Mouse (Mus musculus): Measurements from ENCODE around the gene Gm6793. TPM values are rescaled to one million over a fixed set of nuclear protein-coding genes. Genes with fewer than 3 reads are reported as not detected.

Gm6793 gene
- polyA plus RNA-seq, 1 experiment from 2014 or later = 0.54 TPM

DNA sequence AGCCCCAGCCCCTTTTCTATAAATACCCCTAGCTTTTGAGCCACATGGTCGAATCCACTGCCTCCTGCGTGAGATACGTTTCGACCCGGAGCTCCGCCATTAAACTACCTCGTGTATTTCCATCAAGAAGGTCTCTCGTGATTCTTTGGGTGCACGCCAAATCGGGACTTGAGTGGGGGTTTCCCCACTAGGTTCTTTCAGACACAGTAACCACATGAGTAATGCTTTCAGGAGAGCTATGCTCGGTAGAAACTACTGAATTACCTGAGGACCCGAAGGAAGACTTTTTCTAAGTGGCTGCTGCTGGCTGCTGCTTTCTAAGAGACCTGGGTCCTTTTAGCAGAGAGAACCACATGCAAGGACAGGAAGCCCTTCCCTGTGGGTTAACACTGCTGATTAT lies 40.7 kb downstream of the Gm6793 start:
- H3K4me2 ChIP-seq (ENCODE audit: low read depth, low read length) = no peak overlapping the region
- no peak for ATAC-seq
- no peak overlapping the region for H3K9ac ChIP-seq (ENCODE audit: low read depth, low read length)
- no peaks in the 10 kb centered on the region for H3K9me3 ChIP-seq (ENCODE audit: control insufficient read depth, low read length)
- no peaks in the 10 kb centered on the region for H3K4me1 ChIP-seq (ENCODE audit: control insufficient read depth, insufficient read depth, low read length)
- H3K4me3 ChIP-seq (ENCODE audit: low read length) = no peak overlapping the region
- peaks cover 2% of the 10 kb centered on the region; the same call in 1 of the 2 replicates for H3K36me3 ChIP-seq (ENCODE audit: control insufficient read depth, insufficient read depth, low read length)
- WGBS = 97% methylated on average over 12 of the region's 12 CpGs
- H3K27me3 ChIP-seq (replicated peaks; ENCODE audit: control insufficient read depth, insufficient read depth, low read length) = no peaks in the 10 kb centered on the region
- H3K27ac ChIP-seq (ENCODE audit: low read length) = no peak overlapping the region

DNA sequence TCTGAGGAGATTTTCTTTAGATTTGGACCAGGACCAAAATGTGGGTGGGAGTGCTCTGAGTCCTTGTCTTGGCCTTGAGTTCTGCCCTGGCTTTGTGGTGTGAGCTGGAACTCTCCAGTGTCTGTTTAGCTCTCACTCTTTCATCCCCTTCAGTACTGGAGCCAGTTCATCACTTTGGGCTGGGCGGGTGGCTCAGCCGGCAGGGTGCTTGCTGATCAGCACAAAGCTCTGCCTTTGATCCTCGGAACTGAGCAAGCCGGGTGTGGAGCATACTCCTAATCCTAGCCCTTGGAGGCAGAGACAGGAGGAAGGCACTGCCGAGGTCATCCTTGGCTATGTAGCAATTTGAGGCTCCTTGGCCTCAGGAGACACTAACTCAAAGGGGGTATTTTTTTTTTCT lies 45.8 kb downstream of the Gm6793 start:
- Histone ChIP-seq H3K4me3 (ENCODE audit: low read length) (no peak overlapping the region), H3K9me3 (ENCODE audit: control insufficient read depth, low read length) (no peaks in the 10 kb centered on the region), H3K36me3 (ENCODE audit: control insufficient read depth, insufficient read depth, low read length) (no peaks in the 10 kb centered on the region), H3K4me1 (ENCODE audit: control insufficient read depth, insufficient read depth, low read length) (no peaks in the 10 kb centered on the region), H3K9ac (ENCODE audit: low read depth, low read length) (no peak overlapping the region), H3K27ac (ENCODE audit: low read length) (no peak overlapping the region), H3K4me2 (ENCODE audit: low read depth, low read length) (no peak overlapping the region), H3K27me3 (replicated peaks; ENCODE audit: control insufficient read depth, insufficient read depth, low read length) (no peaks in the 10 kb centered on the region)
- ATAC-seq = no peak
- 55% methylated on average over 5 of the region's 5 CpGs for WGBS

DNA sequence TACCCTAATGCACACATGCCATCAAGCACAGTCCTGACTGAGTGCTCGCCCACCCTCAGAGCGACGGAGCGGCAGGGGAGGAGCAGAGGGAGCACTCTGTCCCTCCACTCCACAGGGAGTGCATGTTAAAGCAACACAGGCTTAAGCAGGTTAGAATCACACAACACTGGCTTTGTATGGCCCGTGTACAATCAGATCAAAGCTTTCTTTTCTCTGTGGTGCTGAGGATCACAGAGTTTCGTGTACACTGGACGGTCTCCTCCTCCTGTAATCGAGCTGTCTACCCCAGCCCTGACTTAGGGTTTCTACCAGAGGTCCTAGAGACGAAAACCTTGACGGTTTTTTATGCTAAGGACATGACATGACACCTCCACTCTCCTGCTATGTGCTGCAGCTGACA lies 46.3 kb downstream of the Gm6793 start:
- H3K9ac ChIP-seq (ENCODE audit: low read depth, low read length) = no peak overlapping the region

DNA sequence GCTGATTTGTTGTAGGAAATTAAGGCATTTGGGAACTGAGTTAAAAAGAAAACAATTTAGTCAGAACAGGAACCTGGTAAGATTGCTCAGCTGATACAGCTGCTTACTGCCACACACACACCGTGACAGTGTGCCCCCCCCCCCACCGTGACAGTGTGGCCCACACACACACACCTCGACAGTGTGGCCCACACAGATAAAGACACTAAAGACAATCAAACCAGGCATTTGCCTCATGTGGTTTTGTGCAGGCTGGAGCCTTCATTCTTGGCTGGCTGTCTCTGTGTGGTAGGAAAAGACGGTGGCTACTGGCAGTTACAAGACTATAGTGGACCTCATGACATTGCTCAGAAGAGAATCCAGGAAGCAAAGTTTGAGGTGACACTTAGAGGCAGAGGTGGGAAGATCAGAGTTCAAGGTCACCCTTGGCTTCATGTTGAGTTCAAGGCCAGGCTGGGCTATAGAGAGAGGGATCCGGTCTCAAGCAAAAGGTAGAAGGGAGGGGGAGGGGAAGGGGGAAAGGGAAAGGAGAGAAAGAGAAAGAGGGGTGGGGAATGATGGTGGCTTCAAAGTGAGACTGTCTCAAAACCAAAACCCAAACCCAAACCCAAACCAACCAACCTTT lies 47.5 kb downstream of the Gm6793 start:
- Histone ChIP-seq H3K36me3 (ENCODE audit: control insufficient read depth, insufficient read depth, low read length) (no peaks in the 10 kb centered on the region), H3K27ac (ENCODE audit: low read length) (no peak overlapping the region), H3K9ac (ENCODE audit: low read depth, low read length) (no peak overlapping the region), H3K4me2 (ENCODE audit: low read depth, low read length) (no peak overlapping the region), H3K27me3 (replicated peaks; ENCODE audit: control insufficient read depth, insufficient read depth, low read length) (no peaks in the 10 kb centered on the region), H3K4me1 (ENCODE audit: control insufficient read depth, insufficient read depth, low read length) (no peaks in the 10 kb centered on the region), H3K9me3 (ENCODE audit: control insufficient read depth, low read length) (no peaks in the 10 kb centered on the region), H3K4me3 (ENCODE audit: low read length) (no peak overlapping the region)
- WGBS = 85% methylated on average over 5 of the region's 5 CpGs
- no peak for ATAC-seq

More for the DNA sequence above, 46.3 kb downstream of the Gm6793 start:
- ATAC-seq = no peak
- H3K36me3 ChIP-seq (ENCODE audit: control insufficient read depth, insufficient read depth, low read length) = no peaks in the 10 kb centered on the region
- no peaks in the 10 kb centered on the region for H3K27me3 ChIP-seq (replicated peaks; ENCODE audit: control insufficient read depth, insufficient read depth, low read length)
- H3K9me3 ChIP-seq (ENCODE audit: control insufficient read depth, low read length) = no peaks in the 10 kb centered on the region
- WGBS = 86% methylated on average over 10 of the region's 10 CpGs
- no peak overlapping the region for H3K4me2 ChIP-seq (ENCODE audit: low read depth, low read length)
- no peak overlapping the region for H3K4me3 ChIP-seq (ENCODE audit: low read length)
- no peaks in the 10 kb centered on the region for H3K4me1 ChIP-seq (ENCODE audit: control insufficient read depth, insufficient read depth, low read length)
- no peak overlapping the region for H3K27ac ChIP-seq (ENCODE audit: low read length)

DNA sequence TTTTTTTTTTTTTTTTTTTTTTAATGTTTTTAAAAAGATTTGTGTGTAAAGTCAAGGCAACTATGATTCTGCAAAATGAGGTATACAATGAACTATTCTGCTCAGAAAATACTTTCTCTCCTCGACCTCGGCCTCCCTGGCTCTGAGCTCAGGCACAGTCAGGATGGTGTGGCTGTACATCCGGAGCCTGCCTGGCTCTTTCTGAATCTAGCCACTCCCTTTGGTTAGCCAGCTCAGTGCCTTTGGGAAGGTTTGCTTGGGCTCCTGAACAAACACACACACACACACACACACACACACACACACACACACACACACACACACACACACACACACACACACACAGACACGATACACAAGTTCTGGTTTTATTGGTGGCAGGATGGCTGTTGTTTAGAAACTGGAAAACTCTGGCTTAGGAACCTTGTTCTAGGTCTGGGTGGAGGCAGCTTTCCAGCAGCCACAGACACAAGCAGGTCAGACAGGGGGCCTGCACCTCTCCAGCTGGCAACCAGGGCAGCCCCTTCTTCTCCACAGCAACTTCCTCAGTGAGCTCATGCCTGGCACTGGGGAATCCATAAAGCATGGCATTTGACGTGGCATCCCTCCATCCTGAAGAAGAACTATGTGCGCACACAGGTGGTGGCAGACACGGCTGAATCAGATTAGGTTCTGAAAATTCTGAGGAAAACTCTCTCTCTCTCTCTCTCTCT lies 49.8 kb downstream of the Gm6793 start:
- no peak overlapping the region for H3K9ac ChIP-seq (ENCODE audit: low read depth, low read length)
- H3K27me3 ChIP-seq (replicated peaks; ENCODE audit: control insufficient read depth, insufficient read depth, low read length) = no peaks in the 10 kb centered on the region
- 61% methylated on average over 7 of the region's 7 CpGs for WGBS
- no peak for ATAC-seq
- H3K4me3 ChIP-seq (ENCODE audit: low read length) = no peak overlapping the region
- H3K27ac ChIP-seq (ENCODE audit: low read length) = no peak overlapping the region
- no peaks in the 10 kb centered on the region for H3K9me3 ChIP-seq (ENCODE audit: control insufficient read depth, low read length)
- H3K4me1 ChIP-seq (ENCODE audit: control insufficient read depth, insufficient read depth, low read length) = no peaks in the 10 kb centered on the region
- no peak overlapping the region for H3K4me2 ChIP-seq (ENCODE audit: low read depth, low read length)
- H3K36me3 ChIP-seq (ENCODE audit: control insufficient read depth, insufficient read depth, low read length) = no peaks in the 10 kb centered on the region

DNA sequence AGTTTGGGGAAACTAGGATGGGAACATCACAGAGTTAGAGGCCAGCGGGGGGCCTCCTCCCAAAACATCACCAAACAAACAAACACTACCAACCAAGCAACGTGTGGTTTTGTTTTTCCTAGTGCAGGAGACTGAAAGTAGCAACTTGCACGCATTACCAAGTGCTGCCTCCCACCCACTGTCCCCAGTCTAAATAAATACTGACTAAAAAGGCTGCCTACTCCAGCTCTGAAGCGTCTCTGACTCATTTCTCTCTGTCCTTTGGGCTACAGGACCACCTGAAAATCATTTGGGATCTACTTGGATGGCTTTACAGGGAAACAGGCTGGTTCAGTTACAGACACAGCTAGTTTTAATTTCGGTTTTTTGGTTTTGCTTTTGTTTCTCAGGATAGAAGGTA lies 50.5 kb downstream of the Gm6793 start:
- no peak overlapping the region for H3K4me2 ChIP-seq (ENCODE audit: low read depth, low read length)
- H3K27ac ChIP-seq (ENCODE audit: low read length) = no peak overlapping the region
- H3K4me3 ChIP-seq (ENCODE audit: low read length) = no peak overlapping the region
- no peak overlapping the region for H3K9ac ChIP-seq (ENCODE audit: low read depth, low read length)
- H3K4me1 ChIP-seq (ENCODE audit: control insufficient read depth, insufficient read depth, low read length) = no peaks in the 10 kb centered on the region
- H3K27me3 ChIP-seq (replicated peaks; ENCODE audit: control insufficient read depth, insufficient read depth, low read length) = no peaks in the 10 kb centered on the region
- no peaks in the 10 kb centered on the region for H3K9me3 ChIP-seq (ENCODE audit: control insufficient read depth, low read length)
- no peaks in the 10 kb centered on the region for H3K36me3 ChIP-seq (ENCODE audit: control insufficient read depth, insufficient read depth, low read length)
- ATAC-seq = no peak
- 59% methylated on average over 5 of the region's 5 CpGs for WGBS

DNA sequence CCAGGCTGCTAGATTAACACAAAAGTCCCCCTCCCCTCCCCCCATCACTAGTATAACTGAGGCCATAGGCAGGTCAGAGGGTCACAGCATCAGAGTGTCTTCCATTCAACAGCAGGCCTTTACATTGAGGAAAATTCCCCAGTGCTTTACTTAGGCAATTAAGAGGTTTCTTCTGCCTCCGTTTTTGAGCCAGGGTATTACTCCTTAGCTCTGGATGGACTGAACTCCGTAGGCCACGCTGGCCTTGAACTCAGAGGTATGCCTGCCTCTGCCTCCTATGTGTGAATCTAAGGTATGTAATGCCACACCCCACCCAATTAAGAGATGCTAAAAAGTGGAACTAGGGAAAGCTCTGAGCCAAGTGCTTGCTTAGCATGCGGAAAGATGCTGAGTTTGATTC lies 51.3 kb downstream of the Gm6793 start:
- no peaks in the 10 kb centered on the region for H3K36me3 ChIP-seq (ENCODE audit: control insufficient read depth, insufficient read depth, low read length)
- no peaks in the 10 kb centered on the region for H3K27me3 ChIP-seq (replicated peaks; ENCODE audit: control insufficient read depth, insufficient read depth, low read length)
- 88% methylated on average over 4 of the region's 4 CpGs for WGBS
- H3K4me2 ChIP-seq (ENCODE audit: low read depth, low read length) = no peak overlapping the region
- H3K9me3 ChIP-seq (ENCODE audit: control insufficient read depth, low read length) = no peaks in the 10 kb centered on the region
- H3K4me1 ChIP-seq (ENCODE audit: control insufficient read depth, insufficient read depth, low read length) = no peaks in the 10 kb centered on the region
- no peak overlapping the region for H3K9ac ChIP-seq (ENCODE audit: low read depth, low read length)
- no peak overlapping the region for H3K27ac ChIP-seq (ENCODE audit: low read length)
- ATAC-seq = no peak
- no peak overlapping the region for H3K4me3 ChIP-seq (ENCODE audit: low read length)

Other genes starting within 250 kb of the Gm6793 start
- gene Cfdp1, start 160.7 kb downstream of the Gm6793 start, polyA plus RNA-seq (2015; fragmentation: Nextera tagmentation; extraction: Ambion mirVana) = 156 and 179 TPM in 2 replicates
- 14.9 and 15.7 TPM in 2 replicates for gene Tmem170, start 138.3 kb downstream of the Gm6793 start, polyA plus RNA-seq (2015; fragmentation: Nextera tagmentation; extraction: Ambion mirVana)
- gene Chst5, start 104.6 kb downstream of the Gm6793 start, polyA plus RNA-seq (2015; fragmentation: Nextera tagmentation; extraction: Ambion mirVana) = 0.97 and 1.4 TPM in 2 replicates
- gene Tmem231, start 81.2 kb downstream of the Gm6793 start, polyA plus RNA-seq (2015; fragmentation: Nextera tagmentation; extraction: Ambion mirVana) = 8.6 and 8.9 TPM in 2 replicates
- gene Gabarapl2, start 74.3 kb downstream of the Gm6793 start, polyA plus RNA-seq (2015; fragmentation: Nextera tagmentation; extraction: Ambion mirVana) = 208 and 212 TPM in 2 replicates
- gene Adat1, start 22.7 kb downstream of the Gm6793 start, polyA plus RNA-seq (2015; fragmentation: Nextera tagmentation; extraction: Ambion mirVana) = 6.7 and 7.6 TPM in 2 replicates
- 157 and 169 TPM in 2 replicates for gene Kars, start 3.7 kb downstream of the Gm6793 start, polyA plus RNA-seq (2015; fragmentation: Nextera tagmentation; extraction: Ambion mirVana)
- 18.4 and 20.0 TPM in 2 replicates for gene Terf2ip, start 3.6 kb downstream of the Gm6793 start, polyA plus RNA-seq (2015; fragmentation: Nextera tagmentation; extraction: Ambion mirVana)

All from intestine, embryonic 16.5 days (tissue).